Comparison of ENCODE assay signal across 23 mouse cellular contexts in the genomic region with DNA sequence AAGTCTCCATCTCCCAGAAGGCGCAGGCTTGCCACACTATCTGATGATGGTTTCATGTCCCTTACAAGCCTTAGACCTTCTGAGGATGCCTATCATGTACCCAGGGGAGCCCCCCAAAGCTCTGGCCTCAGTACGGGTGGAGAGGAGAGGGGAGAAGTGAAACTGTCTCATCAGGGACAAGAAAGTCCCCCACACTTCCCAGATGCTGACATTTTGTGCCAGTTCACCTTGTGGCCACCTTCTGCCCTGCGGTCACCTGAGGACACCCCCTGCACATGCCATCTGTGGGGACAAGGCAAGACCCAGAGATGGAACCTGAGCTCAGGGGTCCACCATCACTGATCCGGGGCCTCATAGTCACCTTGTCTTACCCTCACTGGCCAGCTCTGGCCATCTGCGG. TPM values are rescaled to one million over a fixed set of nuclear protein-coding genes. Genes with fewer than 3 reads are reported as not detected.
DNase-seq lines count a peak whose midpoint lies in the region; ATAC-seq and TF ChIP-seq lines count a peak whose summit lies in the region.
"Had no signal": no experiment of that assay in that cellular context is flagged by ENCODE, and none has a peak within 500 bp of the region (broad histone marks: within the 10 kb centered on the region; RNA-seq: fewer than 3 reads in every experiment).

No protein-coding gene starts in this region.

- no peak overlapping the region for H3K9ac ChIP-seq in heart, embryonic 16.5 days (ENCODE audit: low read length)
- H3K9ac ChIP-seq: forebrain, embryonic 13.5 days; heart, embryonic 13.5 days; hindbrain, embryonic 13.5 days; intestine, embryonic 15.5 days had no signal

- no peak overlapping the region for H3K4me2 ChIP-seq in heart, embryonic 16.5 days (ENCODE audit: low read depth, low read length)
- H3K4me2 ChIP-seq: forebrain, embryonic 13.5 days; heart, embryonic 13.5 days; hindbrain, embryonic 13.5 days; intestine, embryonic 15.5 days had no signal

- H3K27ac ChIP-seq in heart, embryonic 16.5 days (ENCODE audit: low read length): peak overlapping the region; percentile 37; the same call in 1 of the 2 replicates
- no peak overlapping the region for H3K27ac ChIP-seq in thymus, adult 2 months (ENCODE audit: control insufficient read depth, insufficient read depth, low read length)
- H3K27ac ChIP-seq: embryonic facial prominence, embryonic 10.5 days; forebrain, embryonic 13.5 days; heart, embryonic 13.5 days; hindbrain, embryonic 13.5 days; hindbrain, postnatal 0 days; intestine, embryonic 15.5 days had no signal

- H3K4me1 ChIP-seq in heart, embryonic 16.5 days (ENCODE audit: control insufficient read depth, insufficient read depth, low read length): no peaks in the 10 kb centered on the region
- H3K4me1 ChIP-seq in G1E (ENCODE audit: insufficient read depth, low read depth, low read length): peaks cover 90% of the 10 kb centered on the region
- peaks cover 70% of the 10 kb centered on the region for H3K4me1 ChIP-seq in thymus, adult 2 months (replicated peaks; ENCODE audit: control insufficient read depth, insufficient read depth, low read length)

- peaks cover 29% of the 10 kb centered on the region for H3K27me3 ChIP-seq in heart, embryonic 16.5 days (ENCODE audit: control insufficient read depth, insufficient read depth, low read length)
- peaks cover 22% of the 10 kb centered on the region for H3K27me3 ChIP-seq in G1E (ENCODE audit: insufficient read depth, low read length)
- no peaks in the 10 kb centered on the region for H3K27me3 ChIP-seq in thymus, adult 2 months (ENCODE audit: control insufficient read depth, insufficient read depth, low read length)

- TF ChIP-seq POLR2A in thymus, adult 2 months (IDR thresholded peaks at IDR 0.05; ENCODE audit: control insufficient read depth, extremely low read depth, insufficient read depth, low read length, poor library complexity): no peak

- no peaks in the 10 kb centered on the region for H3K9me3 ChIP-seq in heart, embryonic 16.5 days (replicated peaks; ENCODE audit: control insufficient read depth, low read length)
- H3K9me3 ChIP-seq in G1E (replicated peaks): no peaks in the 10 kb centered on the region
- H3K9me3 ChIP-seq: embryonic facial prominence, embryonic 10.5 days; forebrain, embryonic 13.5 days; heart, embryonic 13.5 days; hindbrain, embryonic 13.5 days; intestine, embryonic 15.5 days had no signal

- no peak for ATAC-seq in heart, embryonic 16.5 days (replicated peaks; ENCODE audit: extremely low read depth, insufficient read depth, low FRiP score)
- no peak for ATAC-seq in G1E (ENCODE audit: extremely low read depth, insufficient number of reproducible peaks, low FRiP score, poor library complexity, severe bottlenecking)
- ATAC-seq in neutrophil, adult 5-6 weeks (ENCODE audit: extremely low read depth, insufficient number of reproducible peaks, low FRiP score, poor library complexity, severe bottlenecking): peak; percentile 30; the same call in 1 of the 2 replicates
- ATAC-seq: forebrain, embryonic 13.5 days; hindbrain, postnatal 0 days; intestine, embryonic 15.5 days had no signal

- no peaks in the 10 kb centered on the region for H3K36me3 ChIP-seq in heart, embryonic 16.5 days (ENCODE audit: control insufficient read depth, insufficient read depth)
- no peaks in the 10 kb centered on the region for H3K36me3 ChIP-seq in G1E (replicated peaks)
- no peaks in the 10 kb centered on the region for H3K36me3 ChIP-seq in thymus, adult 2 months (ENCODE audit: control insufficient read depth, insufficient read depth, low read length)
- H3K36me3 ChIP-seq: embryonic facial prominence, embryonic 10.5 days; heart, embryonic 13.5 days; intestine, embryonic 15.5 days had no signal

- intact Hi-C loops in heart, postnatal 14 days (cut with DNase I): no loop called here

- no peak for DNase-seq in heart, postnatal 14 days
- DNase-seq in A20 (ENCODE audit: low read depth, low spot score) (peak; percentile 75), G1E (ENCODE audit: low spot score) (no peak)
- no peak for DNase-seq in adrenal gland, postnatal 36 days
- no peak for DNase-seq in thymus, adult 2 months
- no peak for DNase-seq in cerebellum, adult 8-10 months
- DNase-seq: adrenal gland, postnatal 25 days; cerebellum, adult 11 months; cerebellum, adult 9-10 months; cerebellum, postnatal 25 days; gastrocnemius, postnatal 36 days; heart, postnatal 10 days had no signal

- H3K4me3 ChIP-seq in heart, embryonic 16.5 days (ENCODE audit: low read length): no peak overlapping the region
- peak overlapping the region; percentile 57; the same call in 1 of the 2 replicates for H3K4me3 ChIP-seq in G1E (ENCODE audit: low read depth, low read length)
- H3K4me3 ChIP-seq in thymus, adult 2 months (ENCODE audit: control insufficient read depth, insufficient read depth, low read length): no peak overlapping the region
- H3K4me3 ChIP-seq: embryonic facial prominence, embryonic 10.5 days; forebrain, embryonic 13.5 days; heart, embryonic 13.5 days; hindbrain, embryonic 13.5 days; intestine, embryonic 15.5 days had no signal

- 78% methylated on average over 5 of the region's 5 CpGs for WGBS in heart, embryonic 16.5 days
- 65% methylated on average over 5 of the region's 5 CpGs for WGBS in thymus, adult 2 months

- TF ChIP-seq CTCF in G1E (IDR thresholded peaks at IDR 0.05; ENCODE audit: low read depth, low read length): no peak
- TF ChIP-seq CTCF in thymus, adult 2 months (IDR thresholded peaks at IDR 0.05; ENCODE audit: borderline replicate concordance, control insufficient read depth, extremely low read depth, insufficient read depth, low read length, poor library complexity): no peak

RNA-seq across cellular contexts. Expression of a gene that starts 23.8 kb away (rescaled TPM):
- polyA plus RNA-seq in heart, embryonic 16.5 days (2015; fragmentation: Nextera tagmentation; extraction: Ambion mirVana): 6.7 and 11.2 TPM in 2 replicates
- total RNA-seq in heart, postnatal 14 days (2021): 1 to 10 TPM; 1.3 to 3.1 TPM
- total RNA-seq in G1E (2014; fragmentation: Nextera tagmentation) (not detected in 2 replicates), G1E (2017) (0.05 and 0.06 TPM in 2 replicates)
- polyA plus RNA-seq in G1E (2012): 0.03 and 0.09 TPM in 2 replicates
- total RNA-seq in neutrophil, adult 5-6 weeks (2017): 30.0 and 36.0 TPM in 2 replicates
- total RNA-seq in adrenal gland, postnatal 36 days (2021): 10 to 100 TPM in 1 of 2 experiments, 1 to 10 TPM in 1; 7.6 to 12.0 TPM
- 60.6 and 66.6 TPM in 2 replicates for polyA plus RNA-seq in thymus, adult 2 months (2012; rRNA removed)
- total RNA-seq: hematopoietic stem cell, adult 5-6 weeks had no signal

RNA-seq across cellular contexts. Expression of a gene that starts 39.3 kb away (rescaled TPM):
- 0.70 and 0.74 TPM in 2 replicates for polyA plus RNA-seq in heart, embryonic 16.5 days (2015; fragmentation: Nextera tagmentation; extraction: Ambion mirVana)
- under 1 TPM in 1 of 2 experiments, not detected in 1; 0.59 TPM for total RNA-seq in heart, postnatal 14 days (2021)
- total RNA-seq in G1E (2014; fragmentation: Nextera tagmentation): 5.6 and 13.2 TPM in 2 replicates
- total RNA-seq in G1E (2017): 1.4 and 1.7 TPM in 2 replicates
- polyA plus RNA-seq in G1E (2012): 10.8 and 13.1 TPM in 2 replicates
- 4.5 and 5.4 TPM in 2 replicates for total RNA-seq in neutrophil, adult 5-6 weeks (2017)
- total RNA-seq in adrenal gland, postnatal 36 days (2021): 10 to 100 TPM; 10.9 to 14.0 TPM
- 27.7 and 28.0 TPM in 2 replicates for polyA plus RNA-seq in thymus, adult 2 months (2012; rRNA removed)
- total RNA-seq: gastrocnemius, adult 8-10 months; gastrocnemius, postnatal 36 days had no signal

RNA-seq across cellular contexts. Expression of a gene that starts 53.9 kb away (rescaled TPM):
- polyA plus RNA-seq in heart, embryonic 16.5 days (2015; fragmentation: Nextera tagmentation; extraction: Ambion mirVana): 0.49 TPM in 1 of 2 replicates, not detected in the other
- total RNA-seq in heart, postnatal 14 days (2021): not detected
- total RNA-seq in G1E (2014; fragmentation: Nextera tagmentation): not detected in 2 replicates
- not detected in 2 replicates for total RNA-seq in G1E (2017)
- polyA plus RNA-seq in G1E (2012): not detected in 2 replicates
- total RNA-seq in neutrophil, adult 5-6 weeks (2017): not detected in 2 replicates
- 1 to 10 TPM in 1 of 2 experiments, not detected in 1; 2.0 TPM for total RNA-seq in adrenal gland, postnatal 36 days (2021)
- polyA plus RNA-seq in thymus, adult 2 months (2012; rRNA removed): 0.15 and 0.33 TPM in 2 replicates
- total RNA-seq: gastrocnemius, adult 8-10 months; gastrocnemius, postnatal 36 days; heart, postnatal 10 days; hematopoietic stem cell, adult 5-6 weeks; MEL had no signal
- polyA plus RNA-seq: forebrain, embryonic 13.5 days; heart, embryonic 13.5 days; intestine, embryonic 15.5 days had no signal
